Mouse (Mus musculus) midbrain, embryonic 11.5 days (tissue): Measurements from ENCODE around the gene Bad. TPM values are rescaled to one million over a fixed set of nuclear protein-coding genes. Genes with fewer than 3 reads are reported as not detected.

Experiments
- ATAC-seq: fragments of 200-750 bp; cut with Nextera tagmentation; 2 replicates; pipeline ENCODE4 v1.8.0; 2017; ENCODE audit warnings: moderate TSS enrichment, moderate library complexity; ENCODE audit not compliant: low FRiP score
- DNase-seq: peaks from one replicate; pipeline ENCODE4 v3.0.0; 2015; ENCODE audit warnings: low spot score; ENCODE audit errors: missing footprints
- H3K27ac ChIP-seq: fragments of 300-500 bp; sonication (generic); 2 replicates; pipeline ENCODE4 v1.5.1; 2014; ENCODE audit warnings: low read depth, low read length
- H3K27me3 ChIP-seq: fragments of 300-500 bp; sonication (generic); 2 replicates; pipeline ENCODE4 v1.6.1; 2014; ENCODE audit warnings: mild to moderate bottlenecking, low read length, moderate library complexity, mixed read lengths; ENCODE audit not compliant: control insufficient read depth, insufficient read depth
- H3K36me3 ChIP-seq: fragments of 300-500 bp; sonication (generic); 2 replicates; pipeline ENCODE4 v1.6.1; 2014; ENCODE audit warnings: mild to moderate bottlenecking, low read length, moderate library complexity, mixed read lengths; ENCODE audit not compliant: control insufficient read depth, insufficient read depth
- H3K4me1 ChIP-seq: fragments of 300-500 bp; sonication (generic); 2 replicates; pipeline ENCODE4 v1.6.1; 2014; ENCODE audit warnings: low read length; ENCODE audit not compliant: control insufficient read depth, insufficient read depth
- H3K4me2 ChIP-seq: fragments of 300-500 bp; sonication (generic); 2 replicates; pipeline ENCODE4 v1.6.1; 2014; ENCODE audit warnings: mild to moderate bottlenecking, moderate library complexity
- H3K4me3 ChIP-seq: fragments of 300-500 bp; sonication (generic); 2 replicates; pipeline ENCODE4 v1.5.1; 2014; ENCODE audit warnings: low read depth, low read length
- H3K9ac ChIP-seq: fragments of 300-500 bp; sonication (generic); 2 replicates; pipeline ENCODE4 v1.6.1; 2014; ENCODE audit warnings: low read length
- H3K9me3 ChIP-seq: fragments of 300-500 bp; sonication (generic); 2 replicates; pipeline ENCODE4 v1.6.1; 2016; ENCODE audit warnings: low read length; ENCODE audit not compliant: control insufficient read depth
- WGBS: fragments of 180-500 bp; shearing (Covaris S2); extraction: QIAGEN DNeasy Blood & Tissue Kit; methylation state at CpG from one replicate; pipeline ENCODE4 v1.1.7; 2014; 5-methylcytosine and 5-hydroxymethylcytosine counted together
- microRNA-seq: library from miRNA; unstranded; fragments of <30 nt; microRNA quantifications from one replicate; pipeline ENCODE4, GENCODE M21; 2017
- polyA plus RNA-seq: library from polyadenylated mRNA; unstranded; fragments of >200 nt; fragmentation: Nextera tagmentation; extraction: Ambion mirVana; gene quantifications from 2 replicates; pipeline ENCODE4 v1.2.1, GENCODE M21; 2014

The Bad gene
- polyA plus RNA-seq, 1 experiment from 2014 or later, result 55.9 TPM

- WGBS, result 85% methylated on average over 8 of the region's 8 CpGs
- H3K4me2 ChIP-seq, result no peak overlapping the region
- no peak overlapping the region for H3K4me3 ChIP-seq
- no peak overlapping the region for H3K27ac ChIP-seq
- H3K4me1 ChIP-seq, result peaks cover 22% of the 10 kb centered on the region
- H3K27me3 ChIP-seq, result no peaks in the 10 kb centered on the region
- ATAC-seq (no peak), DNase-seq (no peak)
- no peak overlapping the region for H3K9ac ChIP-seq
- no peaks in the 10 kb centered on the region for H3K9me3 ChIP-seq
- peaks cover 3% of the 10 kb centered on the region; the same call in 1 of the 2 replicates for H3K36me3 ChIP-seq
Observed at GRCm38 (mm10) chr19:6994002-6994401, 52.3 kb downstream of the Bad start.

DNA sequence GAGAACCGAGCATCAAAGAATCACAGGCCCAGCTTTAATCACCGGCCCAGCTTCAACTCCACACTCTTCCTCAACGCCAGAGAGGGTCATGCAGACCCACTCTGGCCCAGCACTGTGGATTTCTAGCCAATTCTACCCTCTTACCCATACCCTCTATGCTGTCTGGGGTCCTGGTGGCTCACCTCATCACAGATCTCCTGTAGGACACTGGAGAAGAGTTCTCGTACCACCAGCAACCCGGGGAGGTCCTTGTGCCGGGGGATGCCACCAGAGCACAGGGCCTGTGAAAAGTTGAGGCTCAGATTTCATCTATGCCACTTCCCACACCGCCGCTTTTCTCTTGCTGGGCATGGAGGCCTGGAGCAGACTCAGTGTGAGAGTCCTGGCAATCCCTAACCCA is 52.8 kb downstream of the Bad start:
- H3K27ac ChIP-seq, result no peak overlapping the region
- H3K9me3 ChIP-seq, result no peaks in the 10 kb centered on the region
- no peak overlapping the region for H3K4me2 ChIP-seq
- peaks cover 22% of the 10 kb centered on the region for H3K4me1 ChIP-seq
- no peak for ATAC-seq
- no peak for DNase-seq
- H3K36me3 ChIP-seq, result peaks cover 7% of the 10 kb centered on the region; the same call in 1 of the 2 replicates
- no peak overlapping the region for H3K4me3 ChIP-seq
- 85% methylated on average over 8 of the region's 8 CpGs for WGBS
- H3K27me3 ChIP-seq, result no peaks in the 10 kb centered on the region
- H3K9ac ChIP-seq, result no peak overlapping the region

DNA sequence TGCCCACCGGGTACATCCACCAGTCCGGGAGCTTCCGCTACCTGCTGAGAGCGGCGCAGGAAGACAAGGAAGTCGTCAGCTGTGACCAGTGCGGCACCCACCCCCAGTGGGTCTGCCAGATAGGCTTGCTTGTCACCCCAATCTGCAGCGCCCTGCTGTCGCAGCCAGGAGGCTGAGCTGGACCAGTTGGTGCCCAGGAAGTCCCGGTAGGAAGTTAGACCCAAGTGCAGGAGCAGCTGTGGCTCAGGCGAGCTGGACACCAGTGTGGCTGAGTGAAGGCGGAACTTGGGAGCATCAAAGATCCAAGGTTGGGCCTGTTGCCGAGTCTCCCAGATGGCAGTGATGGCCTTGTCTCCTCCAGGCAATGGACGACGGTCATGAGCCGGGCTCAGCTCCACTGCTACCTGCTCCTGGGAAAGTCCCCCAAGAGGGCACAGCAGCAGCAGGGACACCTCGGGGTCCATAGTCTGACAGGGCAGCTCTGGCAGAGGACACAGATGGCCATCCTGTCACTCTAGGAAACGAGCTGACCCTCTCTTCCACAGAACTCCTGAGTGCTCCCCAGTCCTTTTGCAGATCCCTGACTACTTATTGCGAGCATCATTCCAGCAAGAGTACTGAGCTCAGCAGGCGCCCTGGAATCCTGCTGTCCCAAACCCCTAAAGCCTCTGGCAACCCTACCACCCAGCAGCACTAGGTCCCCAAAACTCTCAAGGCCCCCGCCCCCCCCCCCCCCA is 53.8 kb downstream of the Bad start:
- H3K27me3 ChIP-seq, result no peaks in the 10 kb centered on the region
- H3K9ac ChIP-seq, result peak overlapping the region; percentile 75
- WGBS, result 50% methylated on average over 21 of the region's 21 CpGs
- peaks cover 7% of the 10 kb centered on the region; the same call in 1 of the 2 replicates for H3K36me3 ChIP-seq
- H3K4me1 ChIP-seq, result peaks cover 22% of the 10 kb centered on the region
- no peak overlapping the region for H3K27ac ChIP-seq
- no peaks in the 10 kb centered on the region for H3K9me3 ChIP-seq
- H3K4me2 ChIP-seq, result peak overlapping the region; percentile 89
- ATAC-seq (no peak), DNase-seq (no peak)
- peak overlapping the region; percentile 54 for H3K4me3 ChIP-seq

DNA sequence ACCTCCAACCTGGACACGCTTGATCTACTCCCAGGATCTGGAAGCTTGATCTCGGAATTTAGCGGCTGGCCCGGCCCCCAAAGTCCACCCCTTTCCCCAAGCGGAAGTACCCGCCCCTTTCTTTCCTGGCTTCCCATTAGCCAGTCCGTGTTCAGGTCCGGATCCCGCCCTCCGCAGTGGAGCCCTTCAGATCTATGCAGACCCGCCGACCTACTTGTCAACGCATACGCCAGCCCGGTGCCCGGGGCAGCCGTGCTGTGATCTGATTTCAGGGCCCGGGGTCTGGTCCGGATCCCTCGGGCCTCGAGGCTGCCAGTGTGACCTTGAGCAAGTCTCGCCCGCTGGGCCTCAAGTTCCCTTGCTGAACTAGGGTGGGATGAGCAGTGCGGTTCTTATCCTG is 54.3 kb downstream of the Bad start, which contains the start of the genes Nudt22 and Trpt1:
TSS of gene Nudt22 (minus strand) at position 112 of the 400 bp plus-strand sequence.
TSS of gene Trpt1 (plus strand) at position 126 of the 400 bp plus-strand sequence.
- 1% methylated on average over 24 of the region's 24 CpGs for WGBS
- Histone ChIP-seq H3K4me1 (peaks cover 22% of the 10 kb centered on the region), H3K36me3 (peaks cover 7% of the 10 kb centered on the region; the same call in 1 of the 2 replicates), H3K27ac (peak within 1 kb of the TSS; percentile 35; the same call in 1 of the 2 replicates), H3K27me3 (no peaks in the 10 kb centered on the region), H3K9ac (peak within 1 kb of the TSS; percentile 75), H3K4me3 (peak within 1 kb of the TSS; percentile 54), H3K9me3 (no peaks in the 10 kb centered on the region), H3K4me2 (peak within 1 kb of the TSS; percentile 89)
- peak; percentile 96 for DNase-seq
- peak; percentile 76 for ATAC-seq

DNA sequence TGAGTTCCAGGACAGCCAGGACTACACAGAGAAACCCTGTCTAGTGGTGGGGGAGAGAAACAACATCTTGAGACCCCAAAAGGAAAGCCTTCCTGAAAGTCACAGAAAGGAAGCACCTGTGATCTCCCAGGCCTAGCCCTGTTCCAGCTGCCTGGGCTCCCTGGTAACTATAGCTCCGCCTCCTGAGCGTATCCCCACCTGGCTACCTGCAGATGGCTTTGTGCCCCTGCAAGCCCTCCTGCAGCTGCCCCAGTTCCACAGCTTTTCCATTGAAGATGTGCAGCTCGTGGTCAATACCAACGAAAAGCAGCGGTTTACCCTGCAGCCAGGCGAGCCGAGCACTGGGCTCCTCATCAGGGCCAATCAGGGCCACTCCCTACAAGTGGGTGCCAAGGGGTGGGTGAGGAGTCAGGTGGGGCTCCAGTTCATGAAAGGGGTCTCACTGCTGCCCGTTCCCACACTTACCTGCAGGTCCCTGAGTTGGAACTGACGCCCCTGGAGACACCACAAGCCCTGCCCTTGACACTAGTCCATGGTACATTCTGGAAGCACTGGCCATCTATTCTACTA is 56.1 kb downstream of the Bad start:
- ATAC-seq (no peak), DNase-seq (no peak)
- Histone ChIP-seq H3K36me3 (peaks cover 7% of the 10 kb centered on the region; the same call in 1 of the 2 replicates), H3K9me3 (no peaks in the 10 kb centered on the region), H3K4me2 (no peak overlapping the region), H3K4me3 (no peak overlapping the region), H3K9ac (no peak overlapping the region), H3K27me3 (no peaks in the 10 kb centered on the region), H3K4me1 (peaks cover 19% of the 10 kb centered on the region), H3K27ac (no peak overlapping the region)
- WGBS, result 80% methylated on average over 9 of the region's 9 CpGs

- Histone ChIP-seq H3K4me2 (no peak overlapping the region), H3K9me3 (no peaks in the 10 kb centered on the region), H3K36me3 (peaks cover 7% of the 10 kb centered on the region; the same call in 1 of the 2 replicates), H3K27me3 (no peaks in the 10 kb centered on the region), H3K27ac (no peak overlapping the region), H3K9ac (no peak overlapping the region), H3K4me1 (peaks cover 14% of the 10 kb centered on the region), H3K4me3 (no peak overlapping the region)
- 93% methylated on average over 19 of the region's 19 CpGs for WGBS
- DNase-seq, result no peak
- ATAC-seq, result no peak
Observed at GRCm38 (mm10) chr19:6999360-7000063, 57.9 kb downstream of the Bad start.

Small RNAs within 50 kb of the gene (microRNA-seq; reads per million reads assigned to microRNA genes)
- gene Mir6990, result 1.7 reads per million

Other genes with a start within 250 kb of the Bad start
- gene Rps6ka4, start 101.2 kb upstream of the Bad start, polyA plus RNA-seq, result 4.8 and 5.1 TPM in 2 replicates
- gene Ccdc88b, start 83.7 kb upstream of the Bad start, polyA plus RNA-seq, result 0.26 and 0.58 TPM in 2 replicates
- 147 and 151 TPM in 2 replicates for gene Trmt112, start 32.2 kb upstream of the Bad start, polyA plus RNA-seq
- 123 and 127 TPM in 2 replicates for gene Prdx5, start 31.8 kb upstream of the Bad start, polyA plus RNA-seq
- 3.4 and 3.7 TPM in 2 replicates for gene Esrra, start 20.0 kb upstream of the Bad start, polyA plus RNA-seq
- gene Catsperz, start 16.5 kb upstream of the Bad start, polyA plus RNA-seq, result not detected in 2 replicates
- gene Kcnk4, start 7.3 kb upstream of the Bad start, polyA plus RNA-seq, result not detected in 2 replicates
- gene Gpr137, start 619 bp downstream of the Bad start, polyA plus RNA-seq, result 28.0 and 32.0 TPM in 2 replicates
- gene Ppp1r14b, start 33.1 kb downstream of the Bad start, polyA plus RNA-seq, result 245 and 285 TPM in 2 replicates
- 13.0 and 14.2 TPM in 2 replicates for gene Plcb3, start 34.6 kb downstream of the Bad start, polyA plus RNA-seq
- gene Fkbp2, start 38.6 kb downstream of the Bad start, polyA plus RNA-seq, result 67.7 and 81.3 TPM in 2 replicates
- 21.9 and 25.4 TPM in 2 replicates for gene Vegfb, start 45.8 kb downstream of the Bad start, polyA plus RNA-seq
- 17.9 and 21.0 TPM in 2 replicates for gene Dnajc4, start 50.7 kb downstream of the Bad start, polyA plus RNA-seq
- 14.4 and 19.5 TPM in 2 replicates for gene Nudt22, start 54.3 kb downstream of the Bad start, polyA plus RNA-seq
- 10.0 and 10.2 TPM in 2 replicates for gene Trpt1, start 54.3 kb downstream of the Bad start, polyA plus RNA-seq
- 6.7 and 7.3 TPM in 2 replicates for gene Fermt3, start 77.6 kb downstream of the Bad start, polyA plus RNA-seq
- 410 and 416 TPM in 2 replicates for gene Stip1, start 98.1 kb downstream of the Bad start, polyA plus RNA-seq
- gene Macrod1, start 114.9 kb downstream of the Bad start, polyA plus RNA-seq, result 2.2 and 3.0 TPM in 2 replicates
- gene Flrt1, start 163.9 kb downstream of the Bad start, polyA plus RNA-seq, result 7.5 and 8.2 TPM in 2 replicates